Mouse (Mus musculus) fat pad, adult 2 months (tissue): Measurements from ENCODE around the gene Tcf21.

Experiments used
- DNase-seq: peaks from one replicate; pipeline ENCODE4 v3.0.0-alpha.2; 2011; ENCODE audit warnings: low read depth, low spot score; ENCODE audit errors: extremely low read depth

Tcf21 gene

DNA sequence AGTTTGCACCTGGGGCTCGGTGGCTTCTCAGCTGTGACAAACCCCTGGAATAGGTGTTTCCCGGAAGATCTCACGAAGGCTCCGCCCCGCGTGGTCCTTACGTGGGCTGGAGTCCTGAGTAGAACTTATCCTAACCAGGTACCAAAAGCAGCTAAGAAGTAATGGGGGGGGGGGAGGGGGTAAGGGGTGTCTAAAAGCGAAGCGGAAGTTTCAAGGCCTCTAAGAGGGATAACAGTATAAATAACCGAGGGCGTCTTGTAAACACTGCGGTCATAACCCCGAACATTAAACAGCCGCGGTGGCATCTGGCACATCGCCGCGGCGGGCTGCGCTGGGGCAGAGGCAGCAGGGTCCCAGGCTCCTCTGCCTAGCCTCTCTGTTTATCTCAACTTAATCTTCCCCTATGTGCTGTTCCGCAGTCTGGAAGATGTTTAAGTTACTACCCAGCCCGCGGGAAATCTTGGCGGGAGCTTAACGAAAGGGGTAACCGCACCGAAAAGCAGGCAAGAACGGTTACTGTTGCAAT, 3.7 kb downstream of the Tcf21 start:
- DNase-seq, result no peak

DNA sequence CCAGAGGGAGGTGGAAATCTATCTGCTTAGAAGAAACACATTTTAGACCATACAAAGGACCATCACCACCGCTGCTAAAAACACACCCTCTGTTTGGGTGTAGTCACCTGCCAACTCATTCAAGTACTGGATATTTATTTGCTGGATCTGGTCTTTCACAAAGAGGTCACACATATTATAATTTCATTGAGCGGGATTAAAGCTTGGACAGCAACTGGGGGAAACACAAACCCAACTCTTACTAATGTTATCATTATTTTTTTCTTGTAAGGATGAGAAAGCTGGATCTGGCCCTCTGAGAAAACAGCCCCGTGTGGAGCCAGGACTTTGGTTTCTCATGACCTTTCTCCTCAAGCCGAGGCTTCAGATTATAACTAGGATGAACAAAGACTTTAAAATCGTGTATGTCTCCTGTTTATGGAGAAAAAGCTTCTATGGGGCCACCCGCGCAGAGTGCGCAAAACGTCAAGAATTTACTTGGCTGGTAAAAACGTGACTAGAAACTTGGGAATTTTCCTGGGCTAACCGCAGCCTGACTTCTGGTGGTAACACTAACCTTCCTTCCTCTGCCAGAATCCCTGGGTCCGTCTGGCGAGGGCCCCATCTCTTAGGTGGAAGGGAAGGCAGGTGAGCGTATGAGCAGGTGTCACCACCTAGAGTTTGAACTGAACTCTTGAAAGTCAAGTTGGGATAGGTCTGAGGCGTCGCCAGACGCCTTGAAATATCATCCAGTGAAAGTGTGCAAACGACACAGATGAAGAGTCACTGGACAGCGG, 4.3 kb downstream of the Tcf21 start:
- no peak for DNase-seq

- no peak for DNase-seq
Observed at GRCm38 (mm10) chr10:22814771-22815170, 5.2 kb downstream of the Tcf21 start.

- DNase-seq, result no peak
Observed at GRCm38 (mm10) chr10:22814294-22814693, 5.7 kb downstream of the Tcf21 start.

- DNase-seq, result no peak
Observed at GRCm38 (mm10) chr10:22813317-22813960, 6.5 kb downstream of the Tcf21 start.

DNA sequence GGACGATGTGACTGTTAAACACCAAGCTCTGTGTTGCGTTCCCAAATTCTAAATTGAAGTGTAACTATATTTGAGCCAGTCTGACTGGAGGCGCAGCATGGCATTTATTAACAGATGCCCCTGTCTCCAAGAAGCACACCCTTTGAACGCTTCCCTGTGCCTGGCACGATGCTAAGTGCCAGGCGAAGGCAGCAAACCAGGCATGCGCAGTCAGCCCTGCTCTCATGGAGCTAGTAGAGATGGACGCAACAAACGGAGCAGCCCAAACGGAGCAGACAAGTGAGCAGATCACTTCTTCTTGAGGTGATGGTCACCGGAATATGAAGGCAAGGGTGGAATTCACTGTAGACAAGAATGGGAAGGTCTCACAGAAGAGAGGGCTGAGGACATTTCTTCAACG, 8.1 kb downstream of the Tcf21 start:
- no peak for DNase-seq

GRCm38 (mm10) chr10:22782684-22783083, 37.3 kb downstream of the Tcf21 start:
- no peak for DNase-seq

DNA sequence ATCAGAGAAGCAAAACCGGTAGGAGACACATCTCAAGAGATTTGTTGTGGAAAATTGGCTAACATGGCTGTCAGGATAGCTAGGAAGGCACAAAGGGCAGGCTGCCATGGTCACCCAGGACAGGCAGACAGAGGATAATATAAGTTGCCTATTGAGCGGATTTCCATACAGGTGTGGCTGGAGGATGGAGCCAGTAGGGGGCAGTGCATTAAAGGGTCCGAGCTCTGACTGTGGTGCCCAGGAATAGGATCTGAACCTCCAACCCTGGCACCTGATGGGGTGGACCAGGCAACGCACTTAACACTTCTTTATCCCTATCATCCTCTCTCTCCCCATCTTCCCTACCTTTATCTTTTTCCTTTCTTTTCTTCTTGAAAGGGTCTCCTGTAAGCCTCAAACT, 38.5 kb downstream of the Tcf21 start:
- DNase-seq, result no peak

DNA sequence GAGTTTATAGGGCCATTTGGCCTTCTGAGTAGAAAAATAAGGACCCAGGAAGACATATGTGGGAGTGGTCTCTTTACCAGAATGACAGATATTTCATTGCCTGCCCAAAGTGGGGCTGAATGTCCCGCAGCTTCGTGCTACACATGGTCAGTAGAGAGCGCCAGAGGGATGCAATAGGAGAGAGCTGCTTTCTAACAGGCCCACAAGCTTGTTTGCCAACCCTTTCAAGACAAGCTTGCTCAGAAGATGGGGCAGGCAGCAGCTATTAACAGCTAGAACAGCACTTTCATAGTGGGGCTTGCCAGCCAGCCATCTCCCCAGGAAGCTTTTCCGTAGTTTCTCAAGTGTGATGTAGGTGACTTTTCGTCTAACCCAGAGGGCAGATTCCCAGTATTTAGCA, 42.0 kb downstream of the Tcf21 start:
- DNase-seq, result no peak

- no peak for DNase-seq
Observed at GRCm38 (mm10) chr10:22776007-22776698, 43.8 kb downstream of the Tcf21 start.

DNA sequence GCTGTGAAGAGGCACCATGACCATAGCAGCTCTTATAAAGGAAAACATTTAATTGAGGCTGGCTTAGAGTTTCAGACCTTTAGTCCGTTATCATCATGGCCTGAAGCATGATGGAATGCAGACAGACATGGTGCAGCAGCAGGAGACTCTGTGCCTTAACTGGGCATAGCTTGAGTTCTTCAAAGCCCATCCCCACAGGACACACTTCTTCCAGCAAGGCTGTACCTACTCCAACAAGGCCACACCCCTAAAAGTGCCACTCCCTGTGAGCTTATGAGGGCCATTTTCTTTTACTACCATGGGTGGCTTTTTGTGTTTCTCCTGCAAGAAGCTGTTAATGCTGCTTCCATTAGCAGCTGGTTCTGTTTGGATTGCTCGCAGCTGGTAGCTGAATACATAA, 44.5 kb downstream of the Tcf21 start:
- no peak for DNase-seq

- no peak for DNase-seq
Observed at GRCm38 (mm10) chr10:22774626-22775025, 45.3 kb downstream of the Tcf21 start.
